Mouse (Mus musculus): ENCODE results near the gene 1700025G04Rik. TPM values are rescaled to one million over a fixed set of nuclear protein-coding genes. Genes with fewer than 3 reads are reported as not detected.
A peak's percentile ranks its signal among the peaks of the same experiment; 100 is the strongest.
"Not testable (repeated sequence)": the region's sequence is repeated elsewhere in the genome, so short reads cannot be mapped to it uniquely, and the experiment has no call there.

The 1700025G04Rik gene
- polyA plus RNA-seq, 1 experiment from 2014 or later: 32.4 TPM

DNA sequence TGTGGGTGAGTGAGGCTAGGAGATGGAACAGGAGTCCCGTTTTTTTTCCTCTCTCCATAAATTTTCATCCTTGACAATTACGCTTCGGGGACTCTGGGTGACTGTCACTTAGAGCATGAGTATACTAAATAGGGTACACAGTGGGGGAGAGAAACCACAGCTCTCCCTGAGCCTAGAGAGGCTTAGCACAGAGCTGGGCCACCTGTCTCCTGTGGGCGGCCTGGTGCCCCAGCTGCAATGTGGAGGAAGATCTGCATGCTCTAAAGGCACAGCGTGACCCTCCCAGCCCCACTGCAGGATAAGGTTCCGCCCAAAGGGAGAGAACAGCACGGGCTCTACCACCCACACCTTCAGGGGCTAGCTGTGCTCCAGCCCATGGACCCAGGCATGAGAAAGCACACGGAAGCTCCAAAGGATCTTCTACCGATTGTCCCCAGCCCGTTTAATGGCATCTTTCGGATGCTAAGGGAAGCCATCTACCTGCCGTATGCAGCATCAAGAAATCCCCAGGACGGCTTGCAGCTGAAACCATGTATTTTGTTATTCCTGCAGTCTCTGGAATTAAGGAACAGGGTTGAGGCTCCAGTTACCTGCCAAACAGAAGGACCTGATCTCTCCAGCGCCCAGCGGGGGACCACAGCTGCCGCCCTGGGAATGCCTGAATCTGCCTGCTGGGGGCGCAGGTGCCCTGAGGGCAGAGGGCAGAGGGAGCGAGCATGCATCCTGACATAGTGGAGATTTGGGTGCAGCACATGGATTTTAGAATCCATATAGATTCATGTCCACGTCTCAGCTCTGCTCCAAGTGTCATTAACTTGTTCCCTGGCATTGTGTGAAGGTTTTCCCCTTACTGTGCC lies 243.8 kb downstream of the 1700025G04Rik start:
- ATAC-seq (ENCODE audit: low FRiP score): no peak
- H3K9ac ChIP-seq (ENCODE audit: low read length): no peak overlapping the region
- H3K27me3 ChIP-seq (ENCODE audit: control insufficient read depth, insufficient read depth, low read length): no peaks in the 10 kb centered on the region
- H3K36me3 ChIP-seq (ENCODE audit: control insufficient read depth, insufficient read depth, low read length): no peaks in the 10 kb centered on the region
- H3K27ac ChIP-seq (ENCODE audit: low read depth, low read length): no peak overlapping the region
- 61% methylated on average over 19 of the region's 19 CpGs for WGBS
- H3K4me3 ChIP-seq (ENCODE audit: low read depth, low read length): no peak overlapping the region
- DNase-seq (ENCODE audit: low spot score, missing footprints): peak; percentile 80
- no peaks in the 10 kb centered on the region for H3K9me3 ChIP-seq (ENCODE audit: control insufficient read depth, low read length)
- no peaks in the 10 kb centered on the region for H3K4me1 ChIP-seq (ENCODE audit: control insufficient read depth, insufficient read depth, low read length)
- no peak overlapping the region for H3K4me2 ChIP-seq

DNA sequence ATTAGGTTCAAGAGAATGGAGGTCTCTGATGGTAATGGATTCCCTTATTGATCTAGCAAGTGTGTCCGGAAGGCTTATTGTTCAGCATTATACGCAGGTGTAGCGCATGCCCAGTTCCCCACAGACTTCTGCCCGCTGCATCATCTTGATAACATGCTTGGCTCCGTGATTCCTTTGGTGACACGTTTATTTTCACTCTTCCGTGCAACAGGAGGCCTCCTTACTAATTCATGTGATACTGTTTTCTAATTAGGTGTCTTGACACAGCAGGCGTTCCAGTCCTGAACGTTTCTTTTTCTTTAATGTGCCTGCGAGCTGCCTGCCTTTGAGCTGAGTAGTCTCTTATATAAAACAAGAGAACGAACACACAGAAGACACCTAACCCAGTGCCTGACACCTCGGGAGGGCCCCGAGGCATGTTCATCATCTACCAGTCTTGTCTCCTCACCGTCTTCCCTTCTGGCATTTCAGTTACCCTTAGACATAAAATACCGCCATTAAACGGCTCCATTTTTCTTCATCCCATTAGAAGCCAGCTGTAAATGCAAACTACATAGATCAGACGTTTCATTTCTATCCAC lies 244.6 kb downstream of the 1700025G04Rik start:
- WGBS: 84% methylated on average over 17 of the region's 17 CpGs
- H3K9ac ChIP-seq (ENCODE audit: low read length): no peak overlapping the region
- no peak overlapping the region for H3K4me3 ChIP-seq (ENCODE audit: low read depth, low read length)
- H3K4me1 ChIP-seq (ENCODE audit: control insufficient read depth, insufficient read depth, low read length): no peaks in the 10 kb centered on the region
- H3K27me3 ChIP-seq (ENCODE audit: control insufficient read depth, insufficient read depth, low read length): no peaks in the 10 kb centered on the region
- H3K4me2 ChIP-seq: no peak overlapping the region
- H3K9me3 ChIP-seq (ENCODE audit: control insufficient read depth, low read length): no peaks in the 10 kb centered on the region
- no peak overlapping the region for H3K27ac ChIP-seq (ENCODE audit: low read depth, low read length)
- ATAC-seq (ENCODE audit: low FRiP score): no peak
- DNase-seq (ENCODE audit: low spot score, missing footprints): peak; percentile 62
- H3K36me3 ChIP-seq (ENCODE audit: control insufficient read depth, insufficient read depth, low read length): no peaks in the 10 kb centered on the region

DNA sequence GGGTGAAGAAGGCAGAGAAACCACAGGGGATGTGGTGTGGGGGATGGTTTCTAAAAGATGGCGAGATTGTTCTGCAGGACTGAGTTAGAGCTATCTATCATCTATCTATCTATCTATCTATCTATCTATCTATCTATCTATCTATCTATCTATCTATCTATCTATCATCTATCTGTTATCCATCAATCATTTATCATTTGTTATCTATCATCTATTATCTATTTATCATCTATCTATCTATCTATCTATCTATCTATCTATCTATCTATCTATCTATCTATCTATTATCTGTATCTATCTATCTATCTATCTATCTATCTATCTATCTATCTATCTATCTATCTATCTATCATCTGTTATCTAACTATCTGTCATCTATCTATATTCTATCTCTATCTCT lies 249.6 kb downstream of the 1700025G04Rik start:
- not testable (repeated sequence) for H3K4me3 ChIP-seq (ENCODE audit: low read depth, low read length); ATAC-seq (ENCODE audit: low FRiP score)
- WGBS: 94% methylated on average over 1 of the region's 1 CpGs

DNA sequence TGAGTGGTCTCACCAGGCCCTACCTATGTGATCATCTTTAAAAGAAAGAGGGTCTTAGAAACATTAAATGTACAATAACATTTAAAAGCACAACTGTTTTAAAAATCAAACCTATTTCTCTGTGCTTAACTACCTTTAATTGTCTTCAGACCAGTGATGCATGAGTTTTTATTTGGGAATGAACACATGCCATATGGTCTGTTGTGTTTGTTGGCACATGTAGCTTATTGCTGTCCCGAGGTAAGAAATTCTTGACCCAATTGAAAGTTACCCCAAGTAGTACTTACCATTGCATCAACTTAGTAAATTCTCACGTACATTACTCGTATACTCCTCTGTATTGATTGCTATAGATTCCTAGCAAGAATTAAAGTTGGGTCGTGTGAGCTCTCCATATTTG lies 254.7 kb downstream of the 1700025G04Rik start:
- Histone ChIP-seq H3K27ac (ENCODE audit: low read depth, low read length) (no peak overlapping the region), H3K4me3 (ENCODE audit: low read depth, low read length) (no peak overlapping the region), H3K4me1 (ENCODE audit: control insufficient read depth, insufficient read depth, low read length) (no peaks in the 10 kb centered on the region), H3K4me2 (no peak overlapping the region), H3K9ac (ENCODE audit: low read length) (no peak overlapping the region), H3K27me3 (ENCODE audit: control insufficient read depth, insufficient read depth, low read length) (no peaks in the 10 kb centered on the region), H3K36me3 (ENCODE audit: control insufficient read depth, insufficient read depth, low read length) (no peaks in the 10 kb centered on the region), H3K9me3 (ENCODE audit: control insufficient read depth, low read length) (peaks cover 6% of the 10 kb centered on the region; the same call in 1 of the 2 replicates)
- WGBS: 94% methylated on average over 4 of the region's 4 CpGs
- DNase-seq (ENCODE audit: low spot score, missing footprints): no peak
- ATAC-seq (ENCODE audit: low FRiP score): no peak

More for the DNA sequence above, 249.6 kb downstream of the 1700025G04Rik start:
- not testable (repeated sequence) for H3K9ac ChIP-seq (ENCODE audit: low read length); H3K27ac ChIP-seq (ENCODE audit: low read depth, low read length); H3K27me3 ChIP-seq (ENCODE audit: control insufficient read depth, insufficient read depth, low read length); H3K4me2 ChIP-seq; H3K36me3 ChIP-seq (ENCODE audit: control insufficient read depth, insufficient read depth, low read length); H3K4me1 ChIP-seq (ENCODE audit: control insufficient read depth, insufficient read depth, low read length); H3K9me3 ChIP-seq (ENCODE audit: control insufficient read depth, low read length); DNase-seq (ENCODE audit: low spot score, missing footprints)

DNA sequence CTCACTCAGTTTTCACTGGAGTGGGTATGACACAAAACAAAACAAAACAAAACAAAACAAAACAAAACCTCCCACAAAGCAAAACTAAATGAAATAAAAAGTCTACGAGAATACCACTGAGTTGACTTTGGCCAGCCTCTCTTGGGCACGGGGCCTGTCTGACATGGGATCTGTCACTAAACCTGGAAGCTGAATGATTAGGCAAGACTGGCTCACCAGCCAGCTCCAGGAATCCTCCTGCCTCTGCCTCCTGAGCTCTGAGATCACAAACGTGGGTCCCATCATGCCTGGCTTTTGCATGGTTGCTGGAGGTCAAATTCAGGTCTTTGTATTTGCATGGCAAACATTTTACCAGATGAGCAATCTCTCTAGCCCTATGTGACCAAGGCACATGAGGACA lies 258.1 kb downstream of the 1700025G04Rik start:
- H3K4me2 ChIP-seq: no peak overlapping the region
- H3K36me3 ChIP-seq (ENCODE audit: control insufficient read depth, insufficient read depth, low read length): no peaks in the 10 kb centered on the region
- no peak overlapping the region for H3K4me3 ChIP-seq (ENCODE audit: low read depth, low read length)
- H3K27me3 ChIP-seq (ENCODE audit: control insufficient read depth, insufficient read depth, low read length): no peaks in the 10 kb centered on the region
- peaks cover 6% of the 10 kb centered on the region; the same call in 1 of the 2 replicates for H3K9me3 ChIP-seq (ENCODE audit: control insufficient read depth, low read length)
- whole genome bisulfite sequencing: 89% methylated on average over 3 of the region's 3 CpGs
- no peak overlapping the region for H3K27ac ChIP-seq (ENCODE audit: low read depth, low read length)
- H3K4me1 ChIP-seq (ENCODE audit: control insufficient read depth, insufficient read depth, low read length): no peaks in the 10 kb centered on the region
- DNase-seq (ENCODE audit: low spot score, missing footprints): no peak
- H3K9ac ChIP-seq (ENCODE audit: low read length): no peak overlapping the region
- ATAC-seq (ENCODE audit: low FRiP score): no peak

DNA sequence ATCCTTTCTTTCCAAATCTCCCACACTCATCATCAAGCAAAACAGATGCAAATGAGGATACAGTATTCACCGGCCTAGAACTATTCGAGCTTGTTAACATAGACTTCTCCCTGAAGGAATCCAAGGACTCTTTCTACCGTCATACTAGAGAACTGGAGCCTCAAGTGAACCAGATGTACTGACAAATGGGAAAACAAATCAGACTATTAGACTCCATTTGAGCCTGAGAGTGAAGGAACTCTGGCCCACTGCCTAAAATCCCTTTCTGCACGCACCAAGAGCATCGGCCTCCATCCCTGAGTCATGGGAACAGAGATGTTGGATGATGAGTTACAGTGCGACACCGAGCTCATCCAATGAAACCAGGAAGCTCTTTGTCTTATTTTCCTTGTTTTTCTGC lies 264.9 kb downstream of the 1700025G04Rik start:
- no peaks in the 10 kb centered on the region for H3K4me1 ChIP-seq (ENCODE audit: control insufficient read depth, insufficient read depth, low read length)
- H3K27me3 ChIP-seq (ENCODE audit: control insufficient read depth, insufficient read depth, low read length): no peaks in the 10 kb centered on the region
- ATAC-seq (ENCODE audit: low FRiP score) (no peak), DNase-seq (ENCODE audit: low spot score, missing footprints) (no peak)
- H3K9me3 ChIP-seq (ENCODE audit: control insufficient read depth, low read length): no peaks in the 10 kb centered on the region
- H3K36me3 ChIP-seq (ENCODE audit: control insufficient read depth, insufficient read depth, low read length): no peaks in the 10 kb centered on the region
- no peak overlapping the region for H3K4me2 ChIP-seq
- no peak overlapping the region for H3K27ac ChIP-seq (ENCODE audit: low read depth, low read length)
- H3K4me3 ChIP-seq (ENCODE audit: low read depth, low read length): no peak overlapping the region
- WGBS: 94% methylated on average over 7 of the region's 7 CpGs
- no peak overlapping the region for H3K9ac ChIP-seq (ENCODE audit: low read length)

DNA sequence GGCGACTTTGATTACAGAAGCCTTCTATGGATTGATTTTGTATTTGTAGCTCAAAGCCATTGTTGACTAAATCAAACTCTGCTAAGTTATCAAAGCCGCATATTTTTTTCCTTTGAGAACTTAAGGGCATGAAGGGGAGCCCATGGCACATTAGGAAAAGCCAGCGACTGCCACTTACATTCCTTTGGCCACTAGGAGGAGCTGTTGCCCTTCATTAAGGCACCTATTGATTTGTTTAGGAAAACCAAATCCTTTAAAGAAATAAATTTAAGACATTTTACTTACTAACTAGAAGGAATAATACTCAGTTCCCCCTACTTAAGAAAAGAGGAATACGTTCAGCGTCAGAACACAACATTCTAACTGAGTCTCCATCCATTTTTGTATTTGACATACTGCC lies 269.5 kb downstream of the 1700025G04Rik start:
- WGBS: 27% methylated on average over 5 of the region's 5 CpGs
- DNase-seq (ENCODE audit: low spot score, missing footprints): peak; percentile 97
- H3K4me1 ChIP-seq (ENCODE audit: control insufficient read depth, insufficient read depth, low read length): no peaks in the 10 kb centered on the region

DNA sequence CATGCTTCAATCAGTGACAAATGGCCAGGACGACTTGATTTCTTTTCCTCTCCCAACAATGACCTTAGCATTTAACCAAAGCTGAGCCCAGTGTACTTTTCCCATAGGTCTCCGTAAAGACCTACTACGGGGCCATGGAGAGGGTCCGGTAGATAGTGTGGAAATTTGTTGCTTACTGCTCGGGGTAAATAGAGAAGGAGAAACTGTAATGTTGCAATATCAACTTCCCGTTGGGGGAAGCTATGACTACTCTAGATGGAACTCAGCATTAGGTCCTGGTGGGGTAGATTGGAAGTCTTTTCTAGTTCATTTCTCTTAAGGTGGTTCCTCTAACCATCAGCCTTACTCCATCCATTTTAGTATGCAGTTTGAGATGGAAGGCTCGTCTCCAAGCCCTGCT lies 270.7 kb downstream of the 1700025G04Rik start:
- 91% methylated on average over 7 of the region's 7 CpGs for whole genome bisulfite sequencing

More for the DNA sequence above, 269.5 kb downstream of the 1700025G04Rik start:
- ATAC-seq (ENCODE audit: low FRiP score): no peak
- Histone ChIP-seq H3K4me2 (no peak overlapping the region), H3K4me3 (ENCODE audit: low read depth, low read length) (no peak overlapping the region), H3K27me3 (ENCODE audit: control insufficient read depth, insufficient read depth, low read length) (no peaks in the 10 kb centered on the region), H3K27ac (ENCODE audit: low read depth, low read length) (no peak overlapping the region), H3K36me3 (ENCODE audit: control insufficient read depth, insufficient read depth, low read length) (0 out of 2 replicates have a peak, but pooled peaks cover 3% of the 10 kb centered on the region), H3K9ac (ENCODE audit: low read length) (no peak overlapping the region), H3K9me3 (ENCODE audit: control insufficient read depth, low read length) (no peaks in the 10 kb centered on the region)

DNA sequence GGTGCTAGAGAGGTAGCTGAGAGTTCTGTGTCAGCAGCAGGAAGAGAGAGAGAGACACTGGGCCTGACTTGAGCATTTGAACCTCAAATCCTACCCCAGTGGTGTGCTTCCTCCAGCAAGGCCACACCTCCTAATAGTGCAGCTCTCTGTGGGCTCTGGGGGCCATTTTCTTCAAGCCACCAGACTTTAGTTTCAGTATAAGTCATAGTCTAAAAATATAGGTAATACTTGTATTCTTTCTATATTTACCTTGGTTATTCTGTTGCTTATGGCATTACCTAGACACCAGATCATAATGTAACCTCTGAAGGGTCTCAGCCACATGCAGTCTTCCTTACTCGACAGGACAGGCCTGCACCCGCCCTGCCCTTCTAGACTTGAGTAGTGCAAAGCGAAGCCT lies 273.9 kb downstream of the 1700025G04Rik start:
- no peaks in the 10 kb centered on the region for H3K4me1 ChIP-seq (ENCODE audit: control insufficient read depth, insufficient read depth, low read length)
- H3K9ac ChIP-seq (ENCODE audit: low read length): no peak overlapping the region
- DNase-seq (ENCODE audit: low spot score, missing footprints) (no peak), ATAC-seq (ENCODE audit: low FRiP score) (no peak)
- H3K9me3 ChIP-seq (ENCODE audit: control insufficient read depth, low read length): no peaks in the 10 kb centered on the region
- no peak overlapping the region for H3K27ac ChIP-seq (ENCODE audit: low read depth, low read length)
- no peaks in the 10 kb centered on the region for H3K27me3 ChIP-seq (ENCODE audit: control insufficient read depth, insufficient read depth, low read length)
- WGBS: 91% methylated on average over 3 of the region's 3 CpGs
- H3K4me2 ChIP-seq: no peak overlapping the region
- 0 out of 2 replicates have a peak, but pooled peaks cover 3% of the 10 kb centered on the region for H3K36me3 ChIP-seq (ENCODE audit: control insufficient read depth, insufficient read depth, low read length)
- no peak overlapping the region for H3K4me3 ChIP-seq (ENCODE audit: low read depth, low read length)

More for the DNA sequence above, 270.7 kb downstream of the 1700025G04Rik start:
- H3K9ac ChIP-seq (ENCODE audit: low read length): no peak overlapping the region
- H3K4me1 ChIP-seq (ENCODE audit: control insufficient read depth, insufficient read depth, low read length): no peaks in the 10 kb centered on the region
- H3K27me3 ChIP-seq (ENCODE audit: control insufficient read depth, insufficient read depth, low read length): no peaks in the 10 kb centered on the region
- no peak for ATAC-seq (ENCODE audit: low FRiP score)
- no peak overlapping the region for H3K27ac ChIP-seq (ENCODE audit: low read depth, low read length)
- H3K4me2 ChIP-seq: no peak overlapping the region
- H3K9me3 ChIP-seq (ENCODE audit: control insufficient read depth, low read length): no peaks in the 10 kb centered on the region
- H3K36me3 ChIP-seq (ENCODE audit: control insufficient read depth, insufficient read depth, low read length): 0 out of 2 replicates have a peak, but pooled peaks cover 3% of the 10 kb centered on the region
- DNase-seq (ENCODE audit: low spot score, missing footprints): no peak
- no peak overlapping the region for H3K4me3 ChIP-seq (ENCODE audit: low read depth, low read length)

Data from midbrain, embryonic 11.5 days (tissue).